Mouse (Mus musculus): Measurements from ENCODE around the gene Sdf4. TPM values are rescaled to one million over a fixed set of nuclear protein-coding genes. Genes with fewer than 3 reads are reported as not detected.

Gene Sdf4
- polyA plus RNA-seq, 1 experiment from 2014 or later, result 163 TPM

MicroRNA genes within 50 kb of the gene (microRNA counts, 519-probe panel; counts per million panel counts)
- microRNA mmu-miR-200a (3,945 counts per million, percentile 77 among the panel's probes with 10 or more counts), microRNA mmu-miR-200b (4,654 counts per million, percentile 91 among the panel's probes with 10 or more counts), microRNA mmu-miR-429 (5,013 counts per million, percentile 94 among the panel's probes with 10 or more counts)

Small RNAs within 50 kb of the gene (microRNA-seq; reads per million reads assigned to microRNA genes)
- 1,417 reads per million, percentile 75 among the genes with 10 or more reads in this experiment for gene Mir200a
- 9,121 reads per million, percentile 93 among the genes with 10 or more reads in this experiment for gene Mir200b
- gene Mir429, result 26,776 reads per million, percentile 98 among the genes with 10 or more reads in this experiment

Other genes starting within 250 kb of the Sdf4 start
- 89.1 and 90.9 TPM in 2 replicates for gene Atad3a, start 231.8 kb upstream of the Sdf4 start, polyA plus RNA-seq (2014; fragmentation: Nextera tagmentation; extraction: Ambion mirVana)
- 26.8 and 28.4 TPM in 2 replicates for gene Vwa1, start 218.2 kb upstream of the Sdf4 start, polyA plus RNA-seq (2014; fragmentation: Nextera tagmentation; extraction: Ambion mirVana)
- 0.54 and 0.81 TPM in 2 replicates for gene Tmem88b, start 207.0 kb upstream of the Sdf4 start, polyA plus RNA-seq (2014; fragmentation: Nextera tagmentation; extraction: Ambion mirVana)
- 0.38 and 0.46 TPM in 2 replicates for gene Ankrd65, start 202.4 kb upstream of the Sdf4 start, polyA plus RNA-seq (2014; fragmentation: Nextera tagmentation; extraction: Ambion mirVana)
- 209 and 211 TPM in 2 replicates for gene Mrpl20, start 190.0 kb upstream of the Sdf4 start, polyA plus RNA-seq (2014; fragmentation: Nextera tagmentation; extraction: Ambion mirVana)
- 193 and 209 TPM in 2 replicates for gene Ccnl2, start 180.4 kb upstream of the Sdf4 start, polyA plus RNA-seq (2014; fragmentation: Nextera tagmentation; extraction: Ambion mirVana)
- gene Aurkaip1, start 161.6 kb upstream of the Sdf4 start, polyA plus RNA-seq (2014; fragmentation: Nextera tagmentation; extraction: Ambion mirVana), result 125 and 132 TPM in 2 replicates
- gene Mxra8, start 153.2 kb upstream of the Sdf4 start, polyA plus RNA-seq (2014; fragmentation: Nextera tagmentation; extraction: Ambion mirVana), result 91.5 and 96.7 TPM in 2 replicates
- gene Dvl1, start 145.5 kb upstream of the Sdf4 start, polyA plus RNA-seq (2014; fragmentation: Nextera tagmentation; extraction: Ambion mirVana), result 6.3 and 6.6 TPM in 2 replicates
- 0.32 and 0.35 TPM in 2 replicates for gene Tas1r3, start 129.5 kb upstream of the Sdf4 start, polyA plus RNA-seq (2014; fragmentation: Nextera tagmentation; extraction: Ambion mirVana)
- 16.9 and 17.3 TPM in 2 replicates for gene Cptp, start 123.4 kb upstream of the Sdf4 start, polyA plus RNA-seq (2014; fragmentation: Nextera tagmentation; extraction: Ambion mirVana)
- 67.7 and 70.1 TPM in 2 replicates for gene Ints11, start 123.3 kb upstream of the Sdf4 start, polyA plus RNA-seq (2014; fragmentation: Nextera tagmentation; extraction: Ambion mirVana)
- 45.7 and 50.5 TPM in 2 replicates for gene Pusl1, start 101.1 kb upstream of the Sdf4 start, polyA plus RNA-seq (2014; fragmentation: Nextera tagmentation; extraction: Ambion mirVana)
- gene Acap3, start 101.0 kb upstream of the Sdf4 start, polyA plus RNA-seq (2014; fragmentation: Nextera tagmentation; extraction: Ambion mirVana), result 16.0 and 19.4 TPM in 2 replicates
- gene Ube2j2, start 49.0 kb upstream of the Sdf4 start, polyA plus RNA-seq (2014; fragmentation: Nextera tagmentation; extraction: Ambion mirVana), result 107 TPM in 2 replicates
- 38.6 and 40.5 TPM in 2 replicates for gene C1qtnf12, start 30.6 kb upstream of the Sdf4 start, polyA plus RNA-seq (2014; fragmentation: Nextera tagmentation; extraction: Ambion mirVana)
- 18.6 and 18.9 TPM in 2 replicates for gene B3galt6, start 223 bp upstream of the Sdf4 start, polyA plus RNA-seq (2014; fragmentation: Nextera tagmentation; extraction: Ambion mirVana)
- gene Tnfrsf4, start 21.0 kb downstream of the Sdf4 start, polyA plus RNA-seq (2014; fragmentation: Nextera tagmentation; extraction: Ambion mirVana), result 0.34 and 0.41 TPM in 2 replicates
- 2.7 and 3.2 TPM in 2 replicates for gene Tnfrsf18, start 33.3 kb downstream of the Sdf4 start, polyA plus RNA-seq (2014; fragmentation: Nextera tagmentation; extraction: Ambion mirVana)
- 6.0 and 6.2 TPM in 2 replicates for gene Ttll10, start 66.5 kb downstream of the Sdf4 start, polyA plus RNA-seq (2014; fragmentation: Nextera tagmentation; extraction: Ambion mirVana)
- 35.9 and 38.4 TPM in 2 replicates for gene 9430015G10Rik, start 117.1 kb downstream of the Sdf4 start, polyA plus RNA-seq (2014; fragmentation: Nextera tagmentation; extraction: Ambion mirVana)
- gene Rnf223, start 137.6 kb downstream of the Sdf4 start, polyA plus RNA-seq (2014; fragmentation: Nextera tagmentation; extraction: Ambion mirVana), result 0.19 and 0.45 TPM in 2 replicates
- gene Agrn, start 204.6 kb downstream of the Sdf4 start, polyA plus RNA-seq (2014; fragmentation: Nextera tagmentation; extraction: Ambion mirVana), result 83.0 and 84.1 TPM in 2 replicates
- gene Isg15, start 207.9 kb downstream of the Sdf4 start, polyA plus RNA-seq (2014; fragmentation: Nextera tagmentation; extraction: Ambion mirVana), result 0.48 and 1.3 TPM in 2 replicates
- gene AW011738, start 210.4 kb downstream of the Sdf4 start, polyA plus RNA-seq (2014; fragmentation: Nextera tagmentation; extraction: Ambion mirVana), result 0.41 and 0.82 TPM in 2 replicates
- gene Perm1, start 223.0 kb downstream of the Sdf4 start, polyA plus RNA-seq (2014; fragmentation: Nextera tagmentation; extraction: Ambion mirVana), result 0.55 and 1.3 TPM in 2 replicates
- 21.2 and 22.8 TPM in 2 replicates for gene Plekhn1, start 242.0 kb downstream of the Sdf4 start, polyA plus RNA-seq (2014; fragmentation: Nextera tagmentation; extraction: Ambion mirVana)
- 75.6 and 79.8 TPM in 2 replicates for gene Noc2l, start 243.1 kb downstream of the Sdf4 start, polyA plus RNA-seq (2014; fragmentation: Nextera tagmentation; extraction: Ambion mirVana)